Mouse (Mus musculus) G1E (cell line): ENCODE measurements at regions not wholly inside any gene's neighbourhood (a gene's known extent, or its start where the extent isn't known, plus 50 kb on each side); places are given as distances from the start of the nearest gene placed in this dataset.

Experiments used
- ATAC-seq: 2 replicates; pipeline ENCODE4 v1.8.0; 2016; ENCODE audit warnings: mild to moderate bottlenecking; ENCODE audit not compliant: insufficient number of reproducible peaks, poor library complexity, low FRiP score, severe bottlenecking; ENCODE audit errors: extremely low read depth
- DNase-seq: peaks from one replicate; pipeline ENCODE4 v3.0.0; 2012; ENCODE audit warnings: low spot score
- H3K27me3 ChIP-seq: 2 replicates; pipeline ENCODE4 v1.6.1; 2012; ENCODE audit warnings: mild to moderate bottlenecking, low read length, inconsistent platforms; ENCODE audit not compliant: insufficient read depth
- H3K36me3 ChIP-seq: replicated peaks from 2 replicates; pipeline ENCODE3; 2012; ENCODE audit warnings: mild to moderate bottlenecking, inconsistent platforms
- H3K4me1 ChIP-seq: 2 replicates; pipeline ENCODE4 v1.6.1; 2012; ENCODE audit warnings: low read depth, low read length, inconsistent platforms, mixed read lengths; ENCODE audit not compliant: insufficient read depth
- H3K4me3 ChIP-seq: 2 replicates; pipeline ENCODE4 v1.5.1; 2012; ENCODE audit warnings: low read depth, mild to moderate bottlenecking, inconsistent platforms, low read length, moderate library complexity, mixed read lengths
- H3K9me3 ChIP-seq: replicated peaks from 2 replicates; pipeline ENCODE4 v1.6.1; 2012; ENCODE audit warnings: inconsistent platforms
- CTCF ChIP-seq: IDR thresholded peaks from 2 replicates; pipeline ENCODE4 v1.5.1; 2012; ENCODE audit warnings: low read depth, low read length, inconsistent platforms, mixed read lengths
- GATA1 ChIP-seq: IDR thresholded peaks from 2 replicates; pipeline ENCODE4 v1.6.1; 2012; ENCODE audit warnings: borderline replicate concordance, low read length, inconsistent platforms, mixed read lengths
- GATA2 ChIP-seq: IDR thresholded peaks from 2 replicates; pipeline ENCODE4 v1.6.1; 2012; ENCODE audit warnings: low read depth, low read length, inconsistent platforms, borderline replicate concordance
- POLR2AphosphoS5 ChIP-seq: IDR thresholded peaks from 2 replicates; pipeline ENCODE4 v1.6.1; 2012; ENCODE audit warnings: low read depth, low read length, inconsistent platforms; ENCODE audit not compliant: insufficient replicate concordance
- TAL1 ChIP-seq: conservative IDR thresholded peaks from 2 replicates; pipeline ENCODE4 v1.6.1; 2012; ENCODE audit warnings: low read depth, low read length, inconsistent platforms, mixed read lengths

GRCm38 (mm10) chr13:30085446-30085845 lies 50.8 kb upstream of the Mboat1 start:
- Histone ChIP-seq H3K4me3 (no peak overlapping the region), H3K27me3 (peaks cover 7% of the 10 kb centered on the region), H3K9me3 (no peaks in the 10 kb centered on the region), H3K36me3 (no peaks in the 10 kb centered on the region), H3K4me1 (peaks cover 13% of the 10 kb centered on the region)
- ATAC-seq: no peak
- TF ChIP-seq CTCF (no peak), GATA1 (no peak)
- DNase-seq: no peak

GRCm38 (mm10) chr13:30085005-30085404 lies 51.3 kb upstream of the Mboat1 start:
- Histone ChIP-seq H3K9me3 (no peaks in the 10 kb centered on the region), H3K4me3 (no peak overlapping the region), H3K36me3 (no peaks in the 10 kb centered on the region), H3K27me3 (peaks cover 9% of the 10 kb centered on the region), H3K4me1 (peaks cover 13% of the 10 kb centered on the region)
- TF ChIP-seq CTCF (peak; percentile 61), POLR2AphosphoS5 (no peak), TAL1 (no peak), GATA1 (no peak), GATA2 (no peak)
- DNase-seq (peak; percentile 62), ATAC-seq (peak; percentile 91)

- Histone ChIP-seq H3K36me3 (no peaks in the 10 kb centered on the region), H3K9me3 (no peaks in the 10 kb centered on the region), H3K27me3 (peaks cover 9% of the 10 kb centered on the region), H3K4me3 (no peak overlapping the region; the same call in 1 of the 2 replicates), H3K4me1 (peaks cover 13% of the 10 kb centered on the region)
- DNase-seq (no peak), ATAC-seq (no peak)
- TF ChIP-seq POLR2AphosphoS5 (no peak), GATA2 (no peak), TAL1 (no peak), CTCF (no peak)
Measured at GRCm38 (mm10) chr13:30084386-30084785, 51.9 kb upstream of the Mboat1 start.

- no peaks in the 10 kb centered on the region for H3K36me3 ChIP-seq
- DNase-seq (peak; percentile 8), ATAC-seq (peak; percentile 59)
- peak overlapping the region; percentile 17; the same call in 1 of the 2 replicates for H3K4me3 ChIP-seq
- H3K9me3 ChIP-seq: no peaks in the 10 kb centered on the region
- TF ChIP-seq POLR2AphosphoS5: no peak
- no peak for TF ChIP-seq CTCF
- TF ChIP-seq GATA1: no peak
- TF ChIP-seq GATA2: no peak
- TF ChIP-seq TAL1: peak; percentile 32; the same call in 1 of the 2 replicates
- H3K4me1 ChIP-seq: peaks cover 13% of the 10 kb centered on the region
- peaks cover 9% of the 10 kb centered on the region for H3K27me3 ChIP-seq
Measured at GRCm38 (mm10) chr13:30083949-30084348, 52.3 kb upstream of the Mboat1 start.

GRCm38 (mm10) chr13:30082761-30083160 lies 53.5 kb upstream of the Mboat1 start:
- no peaks in the 10 kb centered on the region for H3K36me3 ChIP-seq
- peaks cover 13% of the 10 kb centered on the region for H3K4me1 ChIP-seq
- DNase-seq (no peak), ATAC-seq (no peak)
- no peaks in the 10 kb centered on the region for H3K9me3 ChIP-seq
- H3K4me3 ChIP-seq: no peak overlapping the region
- TF ChIP-seq CTCF: no peak
- no peak for TF ChIP-seq GATA2
- no peak for TF ChIP-seq POLR2AphosphoS5
- TF ChIP-seq GATA1: no peak
- TF ChIP-seq TAL1: no peak
- peaks cover 13% of the 10 kb centered on the region for H3K27me3 ChIP-seq

GRCm38 (mm10) chr13:30080705-30081474 lies 55.4 kb upstream of the Mboat1 start:
- Histone ChIP-seq H3K4me1 (peaks cover 13% of the 10 kb centered on the region), H3K27me3 (peaks cover 15% of the 10 kb centered on the region), H3K36me3 (no peaks in the 10 kb centered on the region), H3K9me3 (no peaks in the 10 kb centered on the region), H3K4me3 (no peak overlapping the region)
- no peak for DNase-seq
- no peak for ATAC-seq
- TF ChIP-seq CTCF (no peak), TAL1 (no peak), GATA2 (no peak), POLR2AphosphoS5 (no peak)
